9 mouse cellular contexts compared by ENCODE assay signal in the genomic region with DNA sequence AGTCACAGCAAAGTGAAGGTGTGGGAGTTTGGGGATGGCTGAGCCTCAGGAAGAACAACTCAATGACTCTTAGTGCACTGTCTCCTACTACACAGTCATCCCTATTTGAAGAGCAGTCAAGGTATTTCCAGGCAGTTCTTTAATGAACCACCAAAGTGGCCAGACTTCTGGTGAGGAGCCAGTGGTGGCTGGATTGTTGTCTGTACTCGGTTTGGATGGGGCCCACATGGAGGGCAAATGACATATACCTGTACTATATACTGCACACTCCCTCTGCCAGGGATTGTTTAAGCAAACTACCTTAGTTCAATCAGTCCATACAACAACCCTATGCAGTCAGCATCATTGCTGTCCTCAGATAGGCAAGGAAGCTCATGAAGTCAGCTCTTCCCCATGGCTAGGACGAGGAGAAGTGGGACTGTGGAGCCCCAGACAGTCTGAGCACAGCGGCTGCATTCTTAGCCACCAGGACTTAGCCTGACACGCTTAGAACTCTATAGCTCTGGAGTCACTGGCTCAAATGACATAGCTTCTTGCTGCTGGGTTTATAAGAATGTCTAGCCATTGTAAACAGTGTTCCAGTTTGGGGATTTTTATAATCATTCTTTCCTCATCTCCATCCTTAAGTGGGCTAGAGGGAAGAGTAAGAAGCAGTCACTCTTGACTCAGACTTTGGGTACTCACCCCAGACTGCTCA.
DNase-seq lines count a peak whose midpoint lies in the region; ATAC-seq and TF ChIP-seq lines count a peak whose summit lies in the region.
"Had no signal": no experiment of that assay in that cellular context is flagged by ENCODE, and none has a peak within 500 bp of the region (broad histone marks: within the 10 kb centered on the region; RNA-seq: fewer than 3 reads in every experiment).

No protein-coding gene starts in this region.

- no peak for ATAC-seq in heart, embryonic 15.5 days (replicated peaks; ENCODE audit: insufficient number of reproducible peaks, insufficient read depth, low FRiP score, low read depth)
- peak; percentile 17 for ATAC-seq in Patski
- ATAC-seq in hindbrain, embryonic 16.5 days = no peak
- ATAC-seq in liver, embryonic 11.5 days (replicated peaks; ENCODE audit: low FRiP score) = no peak
- ATAC-seq in erythroblast, adult 5-6 weeks (replicated peaks; ENCODE audit: low FRiP score, poor library complexity, severe bottlenecking) = no peak

- no peak overlapping the region for H3K4me2 ChIP-seq in heart, embryonic 15.5 days
- no peak overlapping the region for H3K4me2 ChIP-seq in hindbrain, embryonic 16.5 days (ENCODE audit: low read length)
- H3K4me2 ChIP-seq in liver, embryonic 11.5 days = no peak overlapping the region

- POLR2A ChIA-PET in Patski (lab: Charles Lee) = no interaction called here

- in situ Hi-C loops in Patski (cut with MboI; ENCODE audit: low pct_unique_long_range_greater_than_20kb) = no loop called here

- H3K27me3 ChIP-seq in heart, embryonic 15.5 days = no peaks in the 10 kb centered on the region
- H3K27me3 ChIP-seq in Patski = no peaks in the 10 kb centered on the region
- H3K27me3 ChIP-seq in embryonic facial prominence, embryonic 10.5 days (replicated peaks; ENCODE audit: low read depth, poor library complexity, severe bottlenecking) = no peaks in the 10 kb centered on the region
- no peaks in the 10 kb centered on the region for H3K27me3 ChIP-seq in hindbrain, embryonic 16.5 days (replicated peaks; ENCODE audit: control insufficient read depth, insufficient read depth, low read length)
- no peaks in the 10 kb centered on the region for H3K27me3 ChIP-seq in liver, embryonic 11.5 days (replicated peaks; ENCODE audit: control insufficient read depth, insufficient read depth, low read length)
- H3K27me3 ChIP-seq: neural tube, embryonic 12.5 days had no signal

- H3K27ac ChIP-seq in heart, embryonic 15.5 days = peak overlapping the region; percentile 80
- H3K27ac ChIP-seq in embryonic facial prominence, embryonic 10.5 days (replicated peaks) = peak overlapping the region; percentile 88
- peak overlapping the region; percentile 71 for H3K27ac ChIP-seq in hindbrain, embryonic 16.5 days (ENCODE audit: low read depth, low read length)
- H3K27ac ChIP-seq in liver, embryonic 11.5 days (ENCODE audit: low read depth, low read length) = no peak overlapping the region
- H3K27ac ChIP-seq: neural tube, embryonic 12.5 days had no signal

- no peak for TF ChIP-seq CTCF in Patski (IDR thresholded peaks at IDR 0.05)

- H3K4me3 ChIP-seq in heart, embryonic 15.5 days = no peak overlapping the region
- H3K4me3 ChIP-seq in embryonic facial prominence, embryonic 10.5 days = no peak overlapping the region
- no peak overlapping the region for H3K4me3 ChIP-seq in hindbrain, embryonic 16.5 days (ENCODE audit: low read length)
- H3K4me3 ChIP-seq in liver, embryonic 11.5 days (ENCODE audit: low read depth, low read length) = no peak overlapping the region
- H3K4me3 ChIP-seq: neural tube, embryonic 12.5 days had no signal

- CTCF ChIA-PET in Patski (lab: Charles Lee) = interaction anchor here (0.9 to 1.5 kb wide), 2 partner anchors 12 to 14 kb away, joined by 3 read pairs; no protein-coding TSS in a partner anchor

- H3K36me3 ChIP-seq in heart, embryonic 15.5 days = no peaks in the 10 kb centered on the region
- H3K36me3 ChIP-seq in embryonic facial prominence, embryonic 10.5 days (replicated peaks) = no peaks in the 10 kb centered on the region
- H3K36me3 ChIP-seq in hindbrain, embryonic 16.5 days (ENCODE audit: control insufficient read depth, insufficient read depth, low read length) = no peaks in the 10 kb centered on the region
- no peaks in the 10 kb centered on the region for H3K36me3 ChIP-seq in liver, embryonic 11.5 days (ENCODE audit: control insufficient read depth, insufficient read depth, low read length)
- H3K36me3 ChIP-seq: neural tube, embryonic 12.5 days had no signal

- DNase-seq in heart, postnatal 14 days = no peak
- DNase-seq in Patski (ENCODE audit: low read depth, low spot score) = no peak
- no peak for DNase-seq in embryonic facial prominence, embryonic 10.5 days (ENCODE audit: low spot score)
- no peak for DNase-seq in liver, embryonic 11.5 days (ENCODE audit: low spot score)
- no peak for DNase-seq in gastrocnemius, adult 8-10 months (ENCODE audit: low spot score in 2 of 2)

- H3K9ac ChIP-seq in heart, embryonic 15.5 days = no peak overlapping the region
- no peak overlapping the region for H3K9ac ChIP-seq in hindbrain, embryonic 16.5 days (ENCODE audit: low read depth, low read length)
- no peak overlapping the region for H3K9ac ChIP-seq in liver, embryonic 11.5 days (ENCODE audit: low read depth, low read length)
- H3K9ac ChIP-seq: neural tube, embryonic 12.5 days had no signal

- intact Hi-C loops in heart, postnatal 14 days (cut with DNase I) = loop anchor here (5.0 kb wide), 1 partner anchor 74 kb away; the partner anchor contains the start of gene Boc

- WGBS in heart, embryonic 15.5 days = 61% methylated on average over 4 of the region's 4 CpGs
- WGBS in embryonic facial prominence, embryonic 10.5 days = 68% methylated on average over 4 of the region's 4 CpGs
- 75% methylated on average over 4 of the region's 4 CpGs for WGBS in hindbrain, embryonic 16.5 days
- 67% methylated on average over 4 of the region's 4 CpGs for WGBS in liver, embryonic 11.5 days

- H3K4me1 ChIP-seq in heart, embryonic 15.5 days (replicated peaks) = peaks cover 26% of the 10 kb centered on the region
- peaks cover 48% of the 10 kb centered on the region for H3K4me1 ChIP-seq in embryonic facial prominence, embryonic 10.5 days
- H3K4me1 ChIP-seq in hindbrain, embryonic 16.5 days (ENCODE audit: control insufficient read depth, insufficient read depth, low read depth, low read length) = peaks cover 12% of the 10 kb centered on the region
- H3K4me1 ChIP-seq in liver, embryonic 11.5 days (replicated peaks; ENCODE audit: control insufficient read depth, insufficient read depth, low read length) = no peaks in the 10 kb centered on the region; the same call in 1 of the 2 replicates

- H3K9me3 ChIP-seq in heart, embryonic 15.5 days (replicated peaks) = no peaks in the 10 kb centered on the region
- H3K9me3 ChIP-seq in embryonic facial prominence, embryonic 10.5 days = no peaks in the 10 kb centered on the region
- H3K9me3 ChIP-seq in hindbrain, embryonic 16.5 days (ENCODE audit: control insufficient read depth, low read length) = no peaks in the 10 kb centered on the region
- no peaks in the 10 kb centered on the region for H3K9me3 ChIP-seq in liver, embryonic 11.5 days (ENCODE audit: control insufficient read depth, low read length)
- H3K9me3 ChIP-seq: neural tube, embryonic 12.5 days had no signal
